Mouse (Mus musculus) brain, adult 2 months (tissue): ENCODE results near the gene Tamm41.

Experiments used
- DNase-seq: peaks from one replicate; pipeline ENCODE4 v3.0.0; 2011; ENCODE audit warnings: low read depth, low spot score

Tamm41 gene

GRCm38 (mm10) chr6:115027485-115027992 lies 10.1 kb downstream of the Tamm41 start:
- peak; percentile 29 for DNase-seq

- no peak for DNase-seq
These were observed 14.8 kb downstream of the Tamm41 start for GRCm38 (mm10) chr6:115022876-115023275.

- no peak for DNase-seq
These were observed 22.2 kb downstream of the Tamm41 start for GRCm38 (mm10) chr6:115015461-115015860.

- DNase-seq, result no peak
These were observed 24.1 kb downstream of the Tamm41 start for GRCm38 (mm10) chr6:115013574-115013973.

GRCm38 (mm10) chr6:115011792-115012191 lies 25.9 kb downstream of the Tamm41 start:
- DNase-seq, result no peak

- no peak for DNase-seq
These were observed 26.9 kb downstream of the Tamm41 start for GRCm38 (mm10) chr6:115010815-115011214.

GRCm38 (mm10) chr6:115010304-115010703 lies 27.4 kb downstream of the Tamm41 start:
- no peak for DNase-seq

- peak; percentile 86 for DNase-seq
These were observed 29.9 kb downstream of the Tamm41 start for GRCm38 (mm10) chr6:115007728-115008127.

- no peak for DNase-seq
These were observed 30.7 kb downstream of the Tamm41 start for GRCm38 (mm10) chr6:115006948-115007347.

GRCm38 (mm10) chr6:115006065-115006464 lies 31.6 kb downstream of the Tamm41 start:
- DNase-seq, result no peak

GRCm38 (mm10) chr6:115005351-115005890 lies 32.3 kb downstream of the Tamm41 start:
- DNase-seq, result peak; percentile 97

- peak; percentile 94 for DNase-seq
These were observed 33.0 kb downstream of the Tamm41 start for GRCm38 (mm10) chr6:115004636-115005035.

GRCm38 (mm10) chr6:114998374-114999031 lies 39.2 kb downstream of the Tamm41 start:
- DNase-seq, result no peak

- DNase-seq, result no peak
These were observed 40.2 kb downstream of the Tamm41 start for GRCm38 (mm10) chr6:114997471-114997870.

- DNase-seq, result no peak
These were observed 40.8 kb downstream of the Tamm41 start for GRCm38 (mm10) chr6:114996910-114997309.

GRCm38 (mm10) chr6:114994079-114994478 lies 43.6 kb downstream of the Tamm41 start:
- no peak for DNase-seq

- peak; percentile 78 for DNase-seq
These were observed 44.0 kb downstream of the Tamm41 start for GRCm38 (mm10) chr6:114993659-114994058.

GRCm38 (mm10) chr6:114991909-114992308 lies 45.8 kb downstream of the Tamm41 start:
- no peak for DNase-seq

- peak; percentile 57 for DNase-seq
These were observed 49.1 kb downstream of the Tamm41 start for GRCm38 (mm10) chr6:114988619-114988980.

GRCm38 (mm10) chr6:114987966-114988618 lies 49.6 kb downstream of the Tamm41 start:
- no peak for DNase-seq

- DNase-seq, result no peak
These were observed 55.0 kb downstream of the Tamm41 start for GRCm38 (mm10) chr6:114982671-114983070.

GRCm38 (mm10) chr6:114979715-114980114 lies 58.0 kb downstream of the Tamm41 start:
- no peak for DNase-seq

GRCm38 (mm10) chr6:114976915-114977419 lies 60.7 kb downstream of the Tamm41 start:
- DNase-seq, result peak; percentile 91
